ENCODE assay signal across 13 mouse cellular contexts in genomic region chr19:32258146-32258545, GRCm38 (mm10).
DNase-seq lines count a peak whose midpoint lies in the region; ATAC-seq and TF ChIP-seq lines count a peak whose summit lies in the region.
"Had no signal": no experiment of that assay in that cellular context is flagged by ENCODE, and none has a peak within 500 bp of the region (broad histone marks: within the 10 kb centered on the region; RNA-seq: fewer than 3 reads in every experiment).

No protein-coding gene starts in this region.

- no peak for TF ChIP-seq CTCF in gastrocnemius, adult 2 months (IDR thresholded peaks at IDR 0.05)
- no peak for TF ChIP-seq CTCF in thymus, adult 2 months (IDR thresholded peaks at IDR 0.05; ENCODE audit: borderline replicate concordance, control insufficient read depth, extremely low read depth, insufficient read depth, low read length, poor library complexity)

- no peak overlapping the region for H3K9ac ChIP-seq in kidney, embryonic 14.5 days (ENCODE audit: low read depth, low read length)
- H3K9ac ChIP-seq: heart, embryonic 15.5 days had no signal

- no peaks in the 10 kb centered on the region for H3K27me3 ChIP-seq in thymus, adult 2 months (ENCODE audit: control insufficient read depth, insufficient read depth, low read length)
- H3K27me3 ChIP-seq in kidney, embryonic 14.5 days (ENCODE audit: control insufficient read depth, insufficient read depth, low read length) = no peaks in the 10 kb centered on the region
- H3K27me3 ChIP-seq: heart, embryonic 15.5 days had no signal

- peaks cover 28% of the 10 kb centered on the region for H3K4me1 ChIP-seq in thymus, adult 2 months (replicated peaks; ENCODE audit: control insufficient read depth, insufficient read depth, low read length)
- H3K4me1 ChIP-seq in kidney, embryonic 14.5 days (ENCODE audit: control insufficient read depth, insufficient read depth, low read length) = peaks cover 22% of the 10 kb centered on the region

- peak overlapping the region; percentile 48 for H3K27ac ChIP-seq in gastrocnemius, adult 2 months
- H3K27ac ChIP-seq in thymus, adult 2 months (ENCODE audit: control insufficient read depth, insufficient read depth, low read length) = peak overlapping the region; percentile 89
- H3K27ac ChIP-seq in kidney, embryonic 14.5 days (ENCODE audit: low read depth, low read length) = no peak overlapping the region
- H3K27ac ChIP-seq: heart, embryonic 15.5 days had no signal

- no peaks in the 10 kb centered on the region for H3K36me3 ChIP-seq in thymus, adult 2 months (ENCODE audit: control insufficient read depth, insufficient read depth, low read length)
- H3K36me3 ChIP-seq in kidney, embryonic 14.5 days (ENCODE audit: control insufficient read depth, insufficient read depth, low read length) = no peaks in the 10 kb centered on the region
- H3K36me3 ChIP-seq: heart, embryonic 15.5 days had no signal

- no peak for ATAC-seq in kidney, embryonic 14.5 days (ENCODE audit: low FRiP score, low TSS enrichment)
- ATAC-seq: intestine, embryonic 16.5 days had no signal

- no peaks in the 10 kb centered on the region for H3K9me3 ChIP-seq in kidney, embryonic 14.5 days (ENCODE audit: control insufficient read depth, low read length)
- H3K9me3 ChIP-seq: heart, embryonic 15.5 days had no signal

- H3K4me2 ChIP-seq in kidney, embryonic 14.5 days (replicated peaks; ENCODE audit: low read depth, low read length) = no peak overlapping the region
- H3K4me2 ChIP-seq: heart, embryonic 15.5 days had no signal

- no peak for DNase-seq in gastrocnemius, adult 2 months
- DNase-seq in gastrocnemius, postnatal 14 days = no peak
- no peak for DNase-seq in thymus, adult 2 months
- no peak for DNase-seq in thymus, postnatal 36 days
- DNase-seq in induced T-regulatory cell, adult 2 months (ENCODE audit: low read depth) = peak; percentile 86
- no peak for DNase-seq in left cerebral cortex, adult 11 months (ENCODE audit: low spot score)
- no peak for DNase-seq in cerebellum, adult 9-11 months
- DNase-seq: kidney, postnatal 4 days; lung, postnatal 4 days; right cerebral cortex, postnatal 25 days had no signal

- WGBS in thymus, adult 2 months = 56% methylated on average over 5 of the region's 5 CpGs
- WGBS in kidney, embryonic 14.5 days = 77% methylated on average over 5 of the region's 5 CpGs

- intact Hi-C loops in gastrocnemius, adult 2 months (cut with DNase I) = no loop called here
- intact Hi-C loops in gastrocnemius, postnatal 14 days (cut with DNase I; ENCODE audit: low total_unique reads) = no loop called here

- no peak for TF ChIP-seq POLR2A in thymus, adult 2 months (IDR thresholded peaks at IDR 0.05; ENCODE audit: control insufficient read depth, extremely low read depth, insufficient read depth, low read length, poor library complexity)

- no peak overlapping the region for H3K4me3 ChIP-seq in gastrocnemius, adult 2 months
- no peak overlapping the region for H3K4me3 ChIP-seq in thymus, adult 2 months (ENCODE audit: control insufficient read depth, insufficient read depth, low read length)
- no peak overlapping the region for H3K4me3 ChIP-seq in kidney, embryonic 14.5 days (ENCODE audit: low read length)
- H3K4me3 ChIP-seq: heart, embryonic 15.5 days had no signal
